Mouse (Mus musculus): Measurements from ENCODE around the gene Prkag2. TPM values are rescaled to one million over a fixed set of nuclear protein-coding genes. Genes with fewer than 3 reads are reported as not detected.

Prkag2 gene
- polyA plus RNA-seq, 1 experiment = 27.7 TPM

DNA sequence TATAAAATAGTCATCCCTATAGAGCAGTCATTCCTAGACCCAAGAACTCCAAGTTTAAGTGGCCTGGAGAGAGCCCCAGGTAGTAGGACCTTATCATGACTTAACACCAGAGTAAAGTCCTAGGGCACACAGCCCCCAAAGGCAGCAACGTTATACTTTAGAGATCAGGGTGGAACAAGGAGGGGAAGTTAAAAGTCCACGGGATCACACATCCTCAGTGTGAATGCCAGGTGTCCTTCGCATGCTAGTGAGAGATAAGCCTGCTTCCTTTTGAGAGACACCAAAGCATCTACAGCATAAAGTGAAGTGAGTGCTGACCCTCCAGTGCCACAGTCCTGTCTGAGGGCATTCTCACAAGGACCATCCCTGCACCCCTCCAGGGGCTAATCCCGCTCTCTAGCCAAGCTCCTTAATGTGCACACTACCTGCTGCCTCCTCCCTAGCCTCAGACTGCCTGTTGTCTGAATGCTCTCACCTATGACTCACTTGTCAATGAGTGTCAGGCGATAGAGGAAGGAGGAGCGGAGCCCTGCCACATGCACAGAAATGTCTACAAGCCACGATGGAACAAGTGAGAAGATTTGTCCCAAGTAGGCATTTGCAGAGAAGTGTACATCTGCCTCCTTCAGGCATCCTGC is 132.4 kb downstream of the Prkag2 start:
- H3K27ac ChIP-seq (ENCODE audit: insufficient read depth, low read depth, low read length) = no peak overlapping the region
- no peak overlapping the region for H3K4me3 ChIP-seq (ENCODE audit: insufficient read depth, low read length)
- peaks cover 25% of the 10 kb centered on the region for H3K4me1 ChIP-seq (ENCODE audit: control insufficient read depth, insufficient read depth, low read length)

DNA sequence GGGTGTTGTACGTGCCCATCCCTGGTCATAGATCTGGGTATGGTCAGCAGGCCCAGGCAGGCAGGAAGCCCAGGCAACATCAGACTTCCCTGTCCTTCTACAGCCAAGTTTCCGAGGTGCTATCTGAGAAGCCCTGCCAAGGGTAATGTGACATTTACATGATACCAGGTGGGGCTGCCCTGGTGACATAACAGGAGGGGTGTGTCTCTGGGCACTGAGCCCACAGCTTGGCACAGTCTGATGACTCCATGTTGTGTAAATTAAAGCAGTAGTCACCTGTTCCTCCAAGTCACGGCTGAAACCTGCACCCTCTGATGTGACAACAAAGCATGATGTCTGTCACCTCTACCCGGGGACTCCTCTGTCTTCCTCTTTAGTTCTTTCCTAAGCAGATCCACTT is 136.7 kb downstream of the Prkag2 start:
- H3K27ac ChIP-seq (ENCODE audit: insufficient read depth, low read depth, low read length) = no peak overlapping the region
- TF ChIP-seq CTCF (IDR thresholded peaks at IDR 0.05; ENCODE audit: low read depth, low read length) (no peak), POLR2A (IDR thresholded peaks at IDR 0.05; ENCODE audit: borderline replicate concordance, low read depth, low read length) (no peak)
- no peak overlapping the region for H3K4me3 ChIP-seq (ENCODE audit: insufficient read depth, low read length)
- H3K4me1 ChIP-seq (ENCODE audit: control insufficient read depth, insufficient read depth, low read length) = peaks cover 13% of the 10 kb centered on the region

More for the DNA sequence above, 132.4 kb downstream of the Prkag2 start:
- TF ChIP-seq CTCF (IDR thresholded peaks at IDR 0.05; ENCODE audit: low read depth, low read length) (no peak), POLR2A (IDR thresholded peaks at IDR 0.05; ENCODE audit: borderline replicate concordance, low read depth, low read length) (no peak)

DNA sequence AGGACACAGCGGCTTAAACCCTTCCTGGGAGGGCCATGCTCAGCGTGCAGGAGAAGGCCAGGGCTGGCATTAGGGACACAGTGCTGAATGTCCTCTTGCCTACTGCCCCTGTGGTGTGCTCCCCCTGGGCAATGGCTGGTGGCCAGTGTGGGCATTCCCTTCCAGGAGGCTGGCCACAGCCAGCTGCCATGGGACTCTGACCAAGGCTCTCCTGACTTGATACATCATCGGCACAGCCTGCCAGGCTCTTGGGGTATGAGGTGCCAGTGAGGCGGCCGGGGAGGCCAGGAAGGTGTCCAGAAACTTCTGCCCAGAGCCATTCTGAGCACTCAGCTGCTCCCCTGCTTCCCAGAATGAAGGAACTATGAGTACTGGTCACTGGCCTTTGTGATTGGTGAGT is 139.7 kb downstream of the Prkag2 start:
- H3K4me1 ChIP-seq (ENCODE audit: control insufficient read depth, insufficient read depth, low read length) = peaks cover 13% of the 10 kb centered on the region
- no peak overlapping the region for H3K4me3 ChIP-seq (ENCODE audit: insufficient read depth, low read length)
- no peak overlapping the region for H3K27ac ChIP-seq (ENCODE audit: insufficient read depth, low read depth, low read length)
- TF ChIP-seq CTCF (IDR thresholded peaks at IDR 0.05; ENCODE audit: low read depth, low read length) (no peak), POLR2A (IDR thresholded peaks at IDR 0.05; ENCODE audit: borderline replicate concordance, low read depth, low read length) (no peak)

DNA sequence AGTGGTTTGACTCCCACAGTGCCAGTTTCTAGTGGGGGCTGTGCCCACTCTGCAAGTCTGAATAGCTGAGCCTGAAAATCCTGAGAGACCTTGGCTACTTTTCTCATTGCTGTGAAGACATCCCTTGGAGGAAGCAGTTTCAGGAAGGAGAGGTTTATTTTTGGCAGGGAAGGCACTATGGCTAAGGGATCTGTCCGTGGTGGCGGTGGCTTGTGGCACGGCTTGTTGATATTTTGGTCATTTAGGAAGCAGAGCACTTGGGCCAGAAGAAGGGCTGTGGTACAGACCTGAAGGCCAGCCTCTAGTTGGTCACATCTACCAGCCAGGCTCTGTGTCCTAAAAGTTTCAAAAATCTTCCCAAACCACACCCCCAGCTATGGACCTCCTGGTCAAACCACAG is 140.7 kb downstream of the Prkag2 start:
- no peak overlapping the region for H3K4me3 ChIP-seq (ENCODE audit: insufficient read depth, low read length)
- H3K27ac ChIP-seq (ENCODE audit: insufficient read depth, low read depth, low read length) = no peak overlapping the region
- TF ChIP-seq POLR2A (IDR thresholded peaks at IDR 0.05; ENCODE audit: borderline replicate concordance, low read depth, low read length) (no peak), CTCF (IDR thresholded peaks at IDR 0.05; ENCODE audit: low read depth, low read length) (no peak)
- H3K4me1 ChIP-seq (ENCODE audit: control insufficient read depth, insufficient read depth, low read length) = peaks cover 13% of the 10 kb centered on the region

DNA sequence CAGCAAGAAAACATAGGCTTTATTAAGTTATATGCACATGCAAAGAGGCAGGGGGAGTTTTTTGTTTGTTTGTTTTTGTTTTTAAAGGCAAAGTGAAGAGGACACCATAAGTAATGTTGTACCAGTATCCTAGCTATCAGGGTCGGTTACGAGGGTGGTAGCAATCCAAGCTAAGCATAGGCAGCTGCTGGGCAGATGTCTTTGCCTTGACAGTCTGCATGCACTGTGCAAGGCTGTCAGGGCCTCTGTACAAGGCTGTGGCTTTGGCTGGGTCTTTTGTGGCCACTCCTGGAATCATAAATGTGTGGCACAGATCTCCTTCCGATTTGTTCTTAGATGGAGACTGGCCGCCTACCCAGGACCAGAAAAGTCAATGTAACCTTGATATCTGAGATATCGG is 141.8 kb downstream of the Prkag2 start:
- Histone ChIP-seq H3K4me3 (ENCODE audit: insufficient read depth, low read length) (no peak overlapping the region), H3K27ac (ENCODE audit: insufficient read depth, low read depth, low read length) (no peak overlapping the region), H3K4me1 (ENCODE audit: control insufficient read depth, insufficient read depth, low read length) (peaks cover 13% of the 10 kb centered on the region)
- TF ChIP-seq CTCF (IDR thresholded peaks at IDR 0.05; ENCODE audit: low read depth, low read length) (no peak), POLR2A (IDR thresholded peaks at IDR 0.05; ENCODE audit: borderline replicate concordance, low read depth, low read length) (no peak)

DNA sequence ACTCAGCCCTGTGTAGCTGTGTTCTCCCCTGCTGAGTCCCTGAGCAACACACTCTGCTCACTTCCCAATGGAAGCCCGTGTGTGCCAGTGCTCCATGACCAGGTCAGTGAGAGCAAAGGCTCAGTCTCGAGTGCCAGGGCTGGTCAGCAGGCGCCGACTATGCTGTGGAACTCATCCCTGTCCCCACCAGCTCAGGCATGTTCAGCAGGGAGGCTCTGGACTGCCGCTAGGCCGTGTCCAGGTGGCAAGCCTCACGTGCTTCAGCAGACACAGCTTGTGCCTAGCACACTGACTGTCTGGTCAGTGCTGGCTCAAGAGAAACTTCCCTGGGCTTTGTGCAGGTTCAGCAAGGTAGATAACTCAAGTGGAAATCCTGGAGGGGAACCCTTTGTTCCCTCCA is 143.6 kb downstream of the Prkag2 start:
- Histone ChIP-seq H3K4me3 (ENCODE audit: insufficient read depth, low read length) (no peak overlapping the region), H3K27ac (ENCODE audit: insufficient read depth, low read depth, low read length) (no peak overlapping the region), H3K4me1 (ENCODE audit: control insufficient read depth, insufficient read depth, low read length) (peaks cover 13% of the 10 kb centered on the region)
- TF ChIP-seq CTCF (IDR thresholded peaks at IDR 0.05; ENCODE audit: low read depth, low read length) (no peak), POLR2A (IDR thresholded peaks at IDR 0.05; ENCODE audit: borderline replicate concordance, low read depth, low read length) (no peak)

DNA sequence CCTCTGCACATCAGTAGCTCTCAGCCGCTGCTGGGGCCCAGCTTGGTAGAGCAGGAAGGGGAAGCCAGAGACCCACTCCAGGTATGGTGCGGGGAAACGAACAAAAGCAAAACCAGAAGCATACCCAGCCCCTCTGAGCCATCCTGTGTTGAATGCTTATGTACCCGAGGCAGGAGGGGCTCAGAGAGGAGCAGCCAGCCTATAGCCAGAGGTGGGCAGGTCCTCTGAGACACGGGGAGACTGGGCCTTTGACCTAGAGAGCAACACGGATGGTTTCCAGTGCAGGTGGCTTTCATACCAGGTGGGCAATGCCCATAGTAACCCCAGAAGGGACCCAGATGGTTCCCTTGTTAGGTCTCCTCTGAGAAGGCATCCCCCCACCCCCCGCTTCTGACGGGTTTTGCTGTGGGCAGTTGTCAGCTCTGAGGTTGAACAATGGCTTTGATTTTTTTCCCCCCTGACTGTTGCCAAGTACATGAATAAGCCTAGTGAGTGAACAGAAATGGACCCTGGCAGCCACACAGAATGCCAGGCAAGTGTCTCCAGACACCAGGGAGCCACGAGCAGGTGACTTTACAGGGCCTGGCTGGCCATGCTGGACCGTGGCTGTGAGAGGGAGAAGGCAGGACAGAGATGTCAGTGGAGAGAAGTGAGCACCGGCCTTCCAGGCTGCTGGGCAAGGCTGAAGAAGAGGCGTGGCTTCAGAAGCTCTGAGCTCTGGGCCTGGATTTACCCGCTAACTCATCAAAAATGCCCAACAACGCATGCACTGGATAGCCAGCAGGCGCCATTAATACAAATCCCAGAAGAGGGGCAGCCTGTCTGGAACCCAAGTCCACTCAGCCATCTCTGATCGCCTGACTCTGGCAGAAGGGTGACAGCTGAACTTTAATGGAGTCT is 147.3 kb downstream of the Prkag2 start:
- Histone ChIP-seq H3K4me3 (ENCODE audit: insufficient read depth, low read length) (no peak overlapping the region), H3K4me1 (ENCODE audit: control insufficient read depth, insufficient read depth, low read length) (no peaks in the 10 kb centered on the region), H3K27ac (ENCODE audit: insufficient read depth, low read depth, low read length) (no peak overlapping the region)
- TF ChIP-seq CTCF (IDR thresholded peaks at IDR 0.05; ENCODE audit: low read depth, low read length) (no peak), POLR2A (IDR thresholded peaks at IDR 0.05; ENCODE audit: borderline replicate concordance, low read depth, low read length) (no peak)

DNA sequence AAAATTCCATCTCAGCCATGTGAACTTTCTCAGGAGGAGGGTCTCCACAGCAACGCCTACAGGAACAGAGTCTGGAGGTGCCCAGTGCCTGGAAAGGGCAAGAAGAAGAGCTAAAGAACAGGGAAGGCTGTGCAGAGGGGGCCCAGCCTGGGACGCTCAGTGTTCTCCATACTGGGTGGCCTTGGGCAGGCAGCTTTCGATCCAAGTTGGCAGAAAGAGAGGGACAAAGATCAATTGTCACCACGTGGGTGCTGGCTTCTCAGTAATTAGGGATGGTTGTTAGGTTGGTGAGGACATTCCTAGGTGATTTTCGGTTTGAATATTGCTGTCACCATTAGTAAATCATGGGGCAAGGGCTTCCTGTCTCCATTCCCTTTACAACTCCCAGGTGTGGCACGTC is 148.2 kb downstream of the Prkag2 start:
- H3K27ac ChIP-seq (ENCODE audit: insufficient read depth, low read depth, low read length) = no peak overlapping the region
- no peaks in the 10 kb centered on the region for H3K4me1 ChIP-seq (ENCODE audit: control insufficient read depth, insufficient read depth, low read length)
- no peak overlapping the region for H3K4me3 ChIP-seq (ENCODE audit: insufficient read depth, low read length)
- TF ChIP-seq POLR2A (IDR thresholded peaks at IDR 0.05; ENCODE audit: borderline replicate concordance, low read depth, low read length) = no peak
- no peak for TF ChIP-seq CTCF (IDR thresholded peaks at IDR 0.05; ENCODE audit: low read depth, low read length)

DNA sequence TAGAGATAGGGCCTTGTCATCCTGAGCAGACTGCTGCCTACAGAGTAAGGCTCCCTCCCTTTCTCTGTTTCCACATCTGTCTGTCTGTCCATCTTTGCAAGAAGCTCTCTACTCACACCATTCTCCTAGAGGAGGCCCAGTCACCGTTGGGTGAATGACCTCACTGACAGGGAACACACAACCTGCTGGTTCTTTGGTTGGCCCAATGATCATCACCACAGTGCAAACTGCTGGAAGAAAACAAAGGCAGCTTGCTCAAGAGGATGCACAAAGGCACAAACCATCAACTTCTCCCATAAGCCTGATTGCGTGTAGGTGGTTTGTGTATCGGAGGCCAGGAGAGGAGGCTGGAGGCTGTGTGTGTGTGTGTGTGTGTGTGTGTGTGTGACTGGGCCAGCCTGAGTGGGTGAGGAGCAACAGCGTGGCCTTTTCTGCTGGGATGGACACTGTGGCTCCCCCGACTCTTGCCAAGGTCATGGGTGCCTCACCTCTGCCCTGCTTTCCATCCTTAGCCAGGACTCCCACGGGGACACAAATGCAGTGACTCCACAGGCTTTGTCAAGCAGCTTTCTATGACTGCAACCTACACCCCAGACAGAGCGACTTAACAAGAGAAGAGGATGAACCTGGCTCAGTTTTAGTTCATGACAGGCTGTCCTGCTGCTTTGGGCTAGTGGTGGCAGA is 149.4 kb downstream of the Prkag2 start:
- TF ChIP-seq CTCF (IDR thresholded peaks at IDR 0.05; ENCODE audit: low read depth, low read length) = no peak
- no peak for TF ChIP-seq POLR2A (IDR thresholded peaks at IDR 0.05; ENCODE audit: borderline replicate concordance, low read depth, low read length)
- Histone ChIP-seq H3K27ac (ENCODE audit: insufficient read depth, low read depth, low read length) (no peak overlapping the region), H3K4me1 (ENCODE audit: control insufficient read depth, insufficient read depth, low read length) (no peaks in the 10 kb centered on the region), H3K4me3 (ENCODE audit: insufficient read depth, low read length) (no peak overlapping the region)
